Mouse (Mus musculus) spleen, adult 2 months (tissue): Measurements from ENCODE around the gene Nrxn1. TPM values are rescaled to one million over a fixed set of nuclear protein-coding genes. Genes with fewer than 3 reads are reported as not detected.

Experiments used
- DNase-seq, 2 experiments: peaks; one replicate each; pipeline versions ENCODE4 v3.0.0 to v3.0.0-alpha.2; 2012 to 2021; ENCODE audit warnings: low spot score in 2 of 2, low read depth in 1 of 2
- H3K27ac ChIP-seq: fragments of 200-500 bp; 2 replicates; pipeline ENCODE4 v1.5.1; 2012; ENCODE audit warnings: low read length, inconsistent platforms; ENCODE audit not compliant: insufficient read depth
- H3K27me3 ChIP-seq: fragments of 200-500 bp; 2 replicates; pipeline ENCODE4 v1.6.1; 2012; ENCODE audit warnings: mild to moderate bottlenecking, moderate library complexity, low read length, inconsistent platforms; ENCODE audit not compliant: control insufficient read depth, insufficient read depth
- H3K36me3 ChIP-seq: fragments of 200-500 bp; 2 replicates; pipeline ENCODE4 v1.6.1; 2012; ENCODE audit warnings: mild to moderate bottlenecking, low read length, inconsistent platforms; ENCODE audit not compliant: control insufficient read depth, insufficient read depth
- H3K4me1 ChIP-seq: fragments of 200-500 bp; 2 replicates; pipeline ENCODE4 v1.6.1; 2011; ENCODE audit warnings: inconsistent platforms; ENCODE audit not compliant: control insufficient read depth, insufficient read depth, insufficient read length
- H3K4me3 ChIP-seq: fragments of 200-500 bp; 2 replicates; pipeline ENCODE4 v1.5.1; 2011; ENCODE audit warnings: mild to moderate bottlenecking, inconsistent platforms; ENCODE audit not compliant: insufficient read depth, insufficient read length; ENCODE audit errors: extremely low read depth
- CTCF ChIP-seq: fragments of 200-500 bp; IDR thresholded peaks from 2 replicates; pipeline ENCODE4 v1.5.1; 2011; ENCODE audit warnings: mild to moderate bottlenecking, inconsistent platforms; ENCODE audit not compliant: insufficient read depth, insufficient read length, insufficient replicate concordance; ENCODE audit errors: extremely low read depth
- POLR2A ChIP-seq: fragments of 200-500 bp; IDR thresholded peaks from 2 replicates; pipeline ENCODE4 v1.6.1; 2011; ENCODE audit warnings: low read depth, low read length, inconsistent platforms
- WGBS: fragments of 180-500 bp; shearing (Covaris S2); methylation state at CpG from one replicate; pipeline ENCODE4 v1.1.7; 2018; 5-methylcytosine and 5-hydroxymethylcytosine counted together
- polyA plus RNA-seq: library from polyadenylated mRNA; depleted of rRNA; stranded (reverse); fragments of >200 nt; gene quantifications from 2 replicates; pipeline ENCODE4 v1.2.3, GENCODE M21; 2012

The Nrxn1 gene
- polyA plus RNA-seq, 1 experiment: 0.50 TPM

DNA sequence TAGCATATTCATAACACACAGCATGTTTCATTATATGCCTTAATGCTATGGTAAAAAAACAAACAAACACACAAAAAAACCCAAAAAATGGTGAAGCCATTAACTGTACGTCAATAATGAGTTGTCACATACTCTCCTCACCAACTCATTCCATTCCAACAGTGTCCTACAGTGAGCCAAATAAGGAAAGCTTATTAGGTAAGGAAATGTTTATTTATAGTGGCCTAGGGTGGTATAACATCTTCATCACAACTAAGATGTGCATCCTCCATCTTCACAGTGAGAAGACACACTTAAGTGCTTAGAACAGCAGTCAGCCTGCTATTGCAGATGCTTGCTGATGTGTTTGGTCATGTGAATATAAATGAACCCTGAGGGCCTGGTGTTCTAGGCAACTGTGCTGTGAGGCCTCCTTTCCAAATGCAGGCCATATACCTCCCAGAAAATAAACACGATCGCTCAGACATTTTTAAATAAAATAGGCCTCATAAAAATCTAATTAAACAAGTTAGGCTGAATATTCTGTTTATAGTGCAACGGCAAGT lies 454.6 kb downstream of the Nrxn1 start:
- TF ChIP-seq CTCF (no peak), POLR2A (no peak)
- no peak for DNase-seq
- 93% methylated on average over 4 of the region's 4 CpGs for WGBS

GRCm38 (mm10) chr17:90631371-90631770 lies 461.5 kb downstream of the Nrxn1 start:
- Histone ChIP-seq H3K36me3 (no peaks in the 10 kb centered on the region), H3K4me3 (no peak overlapping the region), H3K4me1 (no peaks in the 10 kb centered on the region), H3K27me3 (no peaks in the 10 kb centered on the region), H3K27ac (no peak overlapping the region)
- WGBS: 88% methylated on average over 2 of the region's 2 CpGs
- DNase-seq: no peak
- TF ChIP-seq POLR2A (no peak), CTCF (no peak)

More for the DNA sequence above, 454.6 kb downstream of the Nrxn1 start:
- H3K4me1 ChIP-seq: no peaks in the 10 kb centered on the region
- H3K27me3 ChIP-seq: no peaks in the 10 kb centered on the region
- H3K4me3 ChIP-seq: no peak overlapping the region
- H3K27ac ChIP-seq: no peak overlapping the region
- H3K36me3 ChIP-seq: no peaks in the 10 kb centered on the region

DNA sequence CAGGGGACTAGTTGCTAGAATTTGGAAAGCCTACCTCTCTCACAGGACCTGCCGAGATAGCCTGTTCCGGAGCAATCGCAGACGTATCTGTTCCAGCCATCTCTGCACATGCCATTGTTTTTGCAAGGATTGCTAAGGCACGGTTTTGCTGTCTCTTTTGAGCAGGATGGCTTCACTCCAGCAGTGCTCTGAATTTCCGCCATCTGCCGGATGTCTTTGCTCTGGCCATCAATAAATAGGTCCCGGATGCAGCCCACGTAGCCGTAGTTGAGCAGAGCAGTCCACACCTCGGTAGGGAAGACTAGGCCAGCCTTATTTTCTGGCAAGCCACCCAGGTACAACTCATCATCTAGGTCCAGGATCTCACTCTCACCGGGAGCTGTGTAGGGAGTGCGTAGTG lies 463.0 kb downstream of the Nrxn1 start:
- H3K4me1 ChIP-seq: no peaks in the 10 kb centered on the region
- no peak overlapping the region for H3K27ac ChIP-seq
- H3K36me3 ChIP-seq: no peaks in the 10 kb centered on the region
- 90% methylated on average over 13 of the region's 13 CpGs for WGBS
- TF ChIP-seq POLR2A (no peak), CTCF (no peak)
- no peak overlapping the region for H3K4me3 ChIP-seq
- no peaks in the 10 kb centered on the region for H3K27me3 ChIP-seq
- no peak for DNase-seq

- TF ChIP-seq POLR2A (no peak), CTCF (no peak)
- no peaks in the 10 kb centered on the region for H3K27me3 ChIP-seq
- no peaks in the 10 kb centered on the region for H3K36me3 ChIP-seq
- H3K27ac ChIP-seq: no peak overlapping the region
- H3K4me1 ChIP-seq: no peaks in the 10 kb centered on the region
- 29% methylated on average over 2 of the region's 2 CpGs for WGBS
- no peak for DNase-seq
- H3K4me3 ChIP-seq: no peak overlapping the region
These were observed 464.4 kb downstream of the Nrxn1 start for GRCm38 (mm10) chr17:90628469-90628868.

- Histone ChIP-seq H3K4me1 (no peaks in the 10 kb centered on the region), H3K36me3 (no peaks in the 10 kb centered on the region), H3K4me3 (no peak overlapping the region), H3K27me3 (no peaks in the 10 kb centered on the region), H3K27ac (no peak overlapping the region)
- 74% methylated on average over 3 of the region's 3 CpGs for WGBS
- no peak for TF ChIP-seq POLR2A
- no peak for TF ChIP-seq CTCF
- DNase-seq: no peak
These were observed 464.9 kb downstream of the Nrxn1 start for GRCm38 (mm10) chr17:90628004-90628403.

DNA sequence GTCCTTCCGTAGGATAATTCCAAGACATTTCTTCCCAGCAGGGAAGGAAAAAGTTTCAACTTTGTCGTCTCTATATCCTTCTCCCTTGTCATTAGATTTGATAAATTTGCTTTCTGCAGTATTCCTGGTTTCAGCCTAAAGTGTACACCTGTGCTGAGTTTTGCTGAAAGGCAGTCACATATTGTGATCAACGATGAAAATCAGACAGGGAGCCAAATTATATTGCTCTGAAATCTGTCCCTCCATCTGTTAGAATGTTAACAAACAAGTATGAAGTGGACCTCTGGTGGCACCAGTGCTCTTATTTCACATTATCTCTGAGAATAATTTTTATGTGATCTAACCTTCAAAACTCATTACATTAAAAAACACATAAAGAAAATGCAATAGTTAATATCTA lies 465.5 kb downstream of the Nrxn1 start:
- 85% methylated on average over 3 of the region's 3 CpGs for WGBS
- TF ChIP-seq POLR2A: no peak
- TF ChIP-seq CTCF: no peak
- H3K36me3 ChIP-seq: no peaks in the 10 kb centered on the region
- H3K4me1 ChIP-seq: no peaks in the 10 kb centered on the region
- H3K4me3 ChIP-seq: no peak overlapping the region
- no peaks in the 10 kb centered on the region for H3K27me3 ChIP-seq
- no peak for DNase-seq
- H3K27ac ChIP-seq: no peak overlapping the region

- H3K4me1 ChIP-seq: no peaks in the 10 kb centered on the region
- H3K27me3 ChIP-seq: no peaks in the 10 kb centered on the region
- no peak overlapping the region for H3K4me3 ChIP-seq
- DNase-seq: no peak
- H3K36me3 ChIP-seq: no peaks in the 10 kb centered on the region
- TF ChIP-seq POLR2A (no peak), CTCF (no peak)
- no peak overlapping the region for H3K27ac ChIP-seq
- 36% methylated on average over 1 of the region's 1 CpGs for WGBS
These were observed 468.1 kb downstream of the Nrxn1 start for GRCm38 (mm10) chr17:90624591-90625266.
